Mouse (Mus musculus): Measurements from ENCODE around the gene Il16. TPM values are rescaled to one million over a fixed set of nuclear protein-coding genes. Genes with fewer than 3 reads are reported as not detected.

Gene Il16
- total RNA-seq, 2 experiments from 2014 or later = 8.5 to 8.8 TPM

- no peak for DNase-seq (ENCODE audit: low spot score in 2 of 2)
Observed at GRCm38 (mm10) chr7:83615815-83616214, 129.7 kb downstream of the Il16 start.

GRCm38 (mm10) chr7:83615272-83615671, 130.3 kb downstream of the Il16 start:
- no peak for DNase-seq (ENCODE audit: low spot score in 2 of 2)

- no peak for DNase-seq (ENCODE audit: low spot score in 2 of 2)
Observed at GRCm38 (mm10) chr7:83611886-83612285, 133.6 kb downstream of the Il16 start.

- DNase-seq (ENCODE audit: low spot score in 2 of 2) = no peak
Observed at GRCm38 (mm10) chr7:83609891-83610290, 135.6 kb downstream of the Il16 start.

GRCm38 (mm10) chr7:83606796-83607195, 138.7 kb downstream of the Il16 start:
- DNase-seq (ENCODE audit: low spot score in 2 of 2) = no peak

- DNase-seq (ENCODE audit: low spot score in 2 of 2) = no peak
Observed at GRCm38 (mm10) chr7:83604180-83604944, 141.2 kb downstream of the Il16 start.

- DNase-seq (ENCODE audit: low spot score in 2 of 2) = no peak
Observed at GRCm38 (mm10) chr7:83599913-83600286, 145.6 kb downstream of the Il16 start.

GRCm38 (mm10) chr7:83598997-83599912, 146.3 kb downstream of the Il16 start:
- no peak for DNase-seq (ENCODE audit: low spot score in 2 of 2)

- DNase-seq (ENCODE audit: low spot score in 2 of 2) = no peak
Observed at GRCm38 (mm10) chr7:83597063-83597462, 148.5 kb downstream of the Il16 start.

GRCm38 (mm10) chr7:83594056-83594455, 151.5 kb downstream of the Il16 start:
- no peak for DNase-seq (ENCODE audit: low spot score in 2 of 2)

Other genes starting within 250 kb of the Il16 start
- 1 to 10 TPM; 1.0 to 1.8 TPM for gene Tmc3, start 160.8 kb downstream of the Il16 start, total RNA-seq (2021)
- gene Stard5, start 113.8 kb downstream of the Il16 start, total RNA-seq (2021) = 10 to 100 TPM; 28.3 to 28.9 TPM
- gene Cfap161, start 49.2 kb upstream of the Il16 start, total RNA-seq (2021) = 1 to 10 TPM; 1.1 to 1.4 TPM
- 10 to 100 TPM; 23.1 to 26.2 TPM for gene Tlnrd1, start 138.6 kb upstream of the Il16 start, total RNA-seq (2021)
- 100 to 1,000 TPM; 100 to 106 TPM for gene Mesd, start 138.7 kb upstream of the Il16 start, total RNA-seq (2021)